Mouse (Mus musculus): ENCODE results near the gene Paip2b. TPM values are rescaled to one million over a fixed set of nuclear protein-coding genes. Genes with fewer than 3 reads are reported as not detected.

Gene Paip2b
- polyA plus RNA-seq (2017; shearing (Covaris generic)), result 36.9 TPM

DNA sequence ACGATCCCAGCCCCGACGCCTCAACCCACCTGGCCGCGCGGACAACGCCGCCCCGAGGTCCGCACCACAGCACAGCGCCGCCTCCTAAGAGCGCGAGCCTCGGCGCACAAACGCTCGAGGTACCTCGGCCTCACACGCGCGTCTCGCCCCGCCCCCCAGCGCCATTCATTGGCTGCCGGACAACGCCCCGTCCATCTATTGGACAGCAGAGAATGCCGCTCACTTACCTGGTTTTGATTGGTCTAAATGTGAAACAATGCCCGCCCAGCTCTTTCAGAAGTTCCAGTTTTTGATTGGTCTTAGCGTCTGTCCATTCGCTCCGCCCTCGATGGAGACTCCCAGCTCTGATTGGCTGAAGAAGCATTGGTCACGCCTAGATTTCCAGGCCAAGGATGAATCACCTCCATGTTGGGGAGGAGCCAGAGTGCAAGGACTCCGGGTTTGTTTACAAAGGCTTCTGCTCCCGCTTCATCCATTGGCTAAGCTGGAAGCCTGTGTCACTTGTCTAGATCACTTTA lies at the start of gene Paip2b:
TSS of gene Paip2b (minus strand) at position 136 of the 518 bp plus-strand sequence.

DNA sequence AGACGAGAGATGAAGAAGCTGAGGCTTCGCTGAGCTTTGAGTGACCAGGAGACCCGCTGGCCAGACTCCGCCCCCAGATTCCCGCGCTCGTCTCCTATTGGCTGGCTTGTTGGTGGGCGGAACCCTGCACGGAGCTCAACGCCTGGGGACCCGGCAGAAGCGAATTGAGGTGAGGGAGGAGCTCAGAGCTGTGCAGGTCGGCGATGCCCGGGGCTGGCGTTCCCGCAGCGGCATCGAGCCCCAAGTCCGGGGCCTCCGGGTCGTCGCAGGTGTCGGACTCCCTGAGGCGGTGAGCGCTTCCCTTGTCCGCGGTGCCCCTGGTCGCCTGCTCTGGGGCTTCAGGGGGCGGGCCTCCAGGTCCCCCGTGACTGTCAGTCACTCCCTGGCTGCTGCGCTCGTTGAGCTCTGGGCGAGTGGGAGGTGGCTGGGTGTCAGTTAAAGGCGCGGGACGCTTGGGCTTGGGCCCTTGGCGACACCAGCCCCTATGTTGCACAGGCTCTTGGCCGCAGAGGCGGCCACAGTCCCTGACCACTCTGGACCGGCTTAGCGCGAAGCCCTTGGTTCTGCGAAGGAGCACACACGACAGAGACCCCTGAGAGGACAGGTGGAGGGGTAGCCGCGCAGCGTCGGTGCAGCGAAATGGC lies 35.5 kb upstream of the Paip2b start, which contains the start of gene Zfp638:
TSS of gene Zfp638 (plus strand) at position 156 of the 644 bp plus-strand sequence.

DNA sequence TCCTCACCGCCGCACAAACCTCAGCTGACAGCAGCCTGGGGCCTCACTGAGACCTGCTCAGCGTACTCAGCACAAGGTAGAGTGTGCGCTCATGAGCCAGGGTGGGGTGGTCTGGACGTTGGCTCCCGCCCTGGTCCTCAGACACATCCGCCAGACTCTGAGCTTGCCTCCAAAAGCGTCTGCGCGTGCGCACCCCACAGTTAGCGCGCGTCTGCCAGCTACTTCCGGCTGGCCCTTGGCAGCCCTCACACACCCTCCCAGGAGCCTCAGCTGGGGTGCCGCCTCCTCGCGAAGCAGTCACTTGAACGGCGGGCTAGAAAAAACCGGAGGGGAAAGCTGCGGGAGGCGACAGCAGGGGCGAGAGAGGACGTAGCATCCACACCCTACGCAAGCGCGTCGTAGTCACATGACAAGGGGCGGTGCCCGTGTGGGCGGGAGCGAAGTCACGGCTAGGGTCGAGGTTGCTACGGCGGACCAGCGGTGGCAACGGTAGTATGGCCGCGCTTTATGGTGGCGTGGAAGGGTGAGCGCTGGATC lies 36.7 kb downstream of the Paip2b start, which contains the start of gene Nagk:
TSS of gene Nagk (plus strand) at position 223 of the 537 bp plus-strand sequence.

DNA sequence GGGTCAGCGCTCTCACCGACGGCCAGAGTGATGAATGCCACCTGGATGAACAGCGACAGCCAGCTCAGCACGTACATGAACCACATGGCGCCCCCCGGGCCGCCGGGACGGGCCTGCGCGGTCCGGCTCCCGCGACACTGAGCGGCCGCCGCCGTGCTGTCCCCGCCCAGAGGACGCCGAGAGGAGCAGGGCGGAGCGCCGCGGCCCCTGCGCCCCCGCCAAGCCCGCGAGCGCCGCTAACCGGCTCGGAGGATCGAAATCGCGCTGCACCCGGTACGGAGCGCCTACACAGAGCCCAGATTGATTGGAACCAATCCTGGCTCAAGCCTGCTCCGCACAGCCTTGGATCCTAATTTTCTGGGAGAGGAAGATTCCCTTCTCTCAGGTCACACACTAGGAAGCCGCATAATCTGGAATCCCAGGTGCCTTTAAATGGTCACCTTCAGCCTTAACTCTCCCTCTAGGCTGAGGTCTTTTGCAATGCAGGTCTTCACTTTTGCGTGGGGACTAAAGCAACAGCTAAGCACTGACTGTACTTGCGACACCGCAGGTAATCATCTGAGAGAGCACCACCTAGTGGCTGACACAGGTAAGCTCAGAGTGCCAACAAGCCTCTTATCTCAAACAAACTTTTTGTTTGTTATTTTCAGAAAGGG lies 55.8 kb downstream of the Paip2b start, which contains the start of gene Tex261:
TSS of gene Tex261 (minus strand) at position 176 of the 656 bp plus-strand sequence.

DNA sequence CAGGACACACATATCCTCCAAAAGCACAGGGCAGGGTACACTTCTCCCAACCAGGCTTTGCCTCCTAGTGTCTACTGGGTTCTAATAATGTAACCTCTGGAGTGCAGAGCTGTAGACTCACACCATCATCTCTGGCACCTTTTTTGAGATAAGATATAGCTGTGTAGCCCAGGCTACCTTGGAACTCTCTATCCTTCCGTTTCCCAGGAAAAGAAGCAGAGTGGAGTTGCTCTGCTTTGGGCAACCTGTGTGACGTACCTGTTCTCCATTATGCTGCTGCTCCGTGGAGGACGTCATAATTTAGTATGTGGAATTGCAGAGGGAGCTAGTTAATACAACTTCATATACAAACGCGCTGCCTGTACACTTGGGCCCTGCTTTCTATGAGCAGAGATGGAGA lies 69.2 kb downstream of the Paip2b start, which contains the start of gene Ankrd53:
TSS of gene Ankrd53 (plus strand) at position 301 of the 400 bp plus-strand sequence.

Other genes starting within 250 kb of the Paip2b start
- not detected for gene Clec4f, start 175.6 kb downstream of the Paip2b start, polyA plus RNA-seq (2017; shearing (Covaris generic))
- not detected for gene Cd207, start 153.9 kb downstream of the Paip2b start, polyA plus RNA-seq (2017; shearing (Covaris generic))
- 0.37 TPM for gene Vax2, start 120.5 kb downstream of the Paip2b start, polyA plus RNA-seq (2017; shearing (Covaris generic))
- not detected for gene Atp6v1b1, start 88.8 kb downstream of the Paip2b start, polyA plus RNA-seq (2017; shearing (Covaris generic))
- gene Ankrd53, start 69.1 kb downstream of the Paip2b start, polyA plus RNA-seq (2017; shearing (Covaris generic)), result not detected
- gene Tex261, start 55.9 kb downstream of the Paip2b start, polyA plus RNA-seq (2017; shearing (Covaris generic)), result 92.1 TPM
- gene Nagk, start 36.8 kb downstream of the Paip2b start, polyA plus RNA-seq (2017; shearing (Covaris generic)), result 28.9 TPM
- 163 TPM for gene Zfp638, start 35.4 kb upstream of the Paip2b start, polyA plus RNA-seq (2017; shearing (Covaris generic))
- 0.12 TPM for gene Dysf, start 176.8 kb upstream of the Paip2b start, polyA plus RNA-seq (2017; shearing (Covaris generic))